Mouse (Mus musculus) limb, embryonic 15.5 days (tissue): ENCODE results near the gene Serf2. TPM values are rescaled to one million over a fixed set of nuclear protein-coding genes. Genes with fewer than 3 reads are reported as not detected.

Source experiments
- ATAC-seq: fragments of 200-750 bp; cut with Nextera tagmentation; 2 replicates; pipeline ENCODE4 v1.8.0; 2017; ENCODE audit warnings: low read depth, moderate TSS enrichment; ENCODE audit not compliant: insufficient number of reproducible peaks, low FRiP score, low TSS enrichment
- H3K27ac ChIP-seq: fragments of 300-500 bp; sonication (generic); 2 replicates; pipeline ENCODE4 v1.5.1; 2015; ENCODE audit warnings: moderate library complexity, mild to moderate bottlenecking, inconsistent platforms
- H3K27me3 ChIP-seq: fragments of 300-500 bp; sonication (generic); 2 replicates; pipeline ENCODE4 v1.6.1; 2015; ENCODE audit warnings: inconsistent platforms
- H3K36me3 ChIP-seq: fragments of 300-500 bp; sonication (generic); 2 replicates; pipeline ENCODE4 v1.6.1; 2015; ENCODE audit warnings: inconsistent platforms
- H3K4me1 ChIP-seq: fragments of 300-500 bp; sonication (generic); 2 replicates; pipeline ENCODE4 v1.6.1; 2015; ENCODE audit warnings: inconsistent platforms
- H3K4me2 ChIP-seq: fragments of 300-500 bp; sonication (generic); 2 replicates; pipeline ENCODE4 v1.6.1; 2015; ENCODE audit warnings: mild to moderate bottlenecking, inconsistent platforms
- H3K4me3 ChIP-seq: fragments of 300-500 bp; sonication (generic); 2 replicates; pipeline ENCODE4 v1.5.1; 2015; ENCODE audit warnings: mild to moderate bottlenecking, inconsistent platforms
- H3K9ac ChIP-seq: fragments of 300-500 bp; sonication (generic); 2 replicates; pipeline ENCODE4 v1.6.1; 2015; ENCODE audit warnings: inconsistent platforms
- H3K9me3 ChIP-seq: fragments of 300-500 bp; sonication (generic); 2 replicates; pipeline ENCODE4 v1.6.1; 2016; ENCODE audit warnings: inconsistent platforms
- WGBS: fragments of 180-500 bp; shearing (Covaris S2); methylation state at CpG from one replicate; pipeline ENCODE4 v1.1.7; 2015; 5-methylcytosine and 5-hydroxymethylcytosine counted together
- polyA plus RNA-seq: library from polyadenylated mRNA; unstranded; fragments of >200 nt; fragmentation: Nextera tagmentation; extraction: Ambion mirVana; gene quantifications from 2 replicates; pipeline ENCODE4 v1.2.1, GENCODE M21; 2015

Serf2 gene
- polyA plus RNA-seq = 552 and 557 TPM in 2 replicates

- peak within 1 kb of the TSS; percentile 99 for H3K4me3 ChIP-seq
- peak; percentile 98 for ATAC-seq
- H3K27ac ChIP-seq = peak within 1 kb of the TSS; percentile 98
- no peaks in the 10 kb centered on the region for H3K9me3 ChIP-seq
- H3K9ac ChIP-seq = peak within 1 kb of the TSS; percentile 100
- peak within 1 kb of the TSS; percentile 72 for H3K4me2 ChIP-seq
- under 1% methylated on average over 67 of the region's 74 CpGs for WGBS
- peaks cover 20% of the 10 kb centered on the region for H3K36me3 ChIP-seq
- peaks cover 20% of the 10 kb centered on the region for H3K4me1 ChIP-seq
- no peaks in the 10 kb centered on the region for H3K27me3 ChIP-seq
These were observed at the start of gene Serf2 for GRCm38 (mm10) chr2:121448739-121449535. Gene Serf2, plus strand, starts transcription at chr2:121449195.

- Histone ChIP-seq H3K36me3 (no peaks in the 10 kb centered on the region), H3K4me1 (no peaks in the 10 kb centered on the region), H3K27ac (no peak overlapping the region), H3K4me3 (no peak overlapping the region), H3K9me3 (0 out of 2 replicates have a peak, but pooled peaks cover under 1% of the 10 kb centered on the region), H3K27me3 (no peaks in the 10 kb centered on the region), H3K4me2 (no peak overlapping the region), H3K9ac (no peak overlapping the region)
- no peak for ATAC-seq
These were observed 45.7 kb upstream of the Serf2 start for GRCm38 (mm10) chr2:121403296-121403695.

- H3K36me3 ChIP-seq = no peaks in the 10 kb centered on the region
- WGBS = 32% methylated on average over 4 of the region's 4 CpGs
These were observed 40.8 kb upstream of the Serf2 start for GRCm38 (mm10) chr2:121408160-121408559.

GRCm38 (mm10) chr2:121412843-121413386 lies 36.1 kb upstream of the Serf2 start:
- Histone ChIP-seq H3K36me3 (peaks cover 17% of the 10 kb centered on the region), H3K27me3 (no peaks in the 10 kb centered on the region), H3K9ac (peak overlapping the region; percentile 48), H3K9me3 (0 out of 2 replicates have a peak, but pooled peaks cover 2% of the 10 kb centered on the region), H3K27ac (peak overlapping the region; percentile 98), H3K4me2 (peak overlapping the region; percentile 56), H3K4me1 (peaks cover 27% of the 10 kb centered on the region), H3K4me3 (peak overlapping the region; percentile 99)
- WGBS = 15% methylated on average over 4 of the region's 4 CpGs
- no peak for ATAC-seq

More at GRCm38 (mm10) chr2:121408160-121408559, 40.8 kb upstream of the Serf2 start:
- Histone ChIP-seq H3K4me3 (no peak overlapping the region), H3K27me3 (no peaks in the 10 kb centered on the region), H3K27ac (no peak overlapping the region), H3K9me3 (0 out of 2 replicates have a peak, but pooled peaks cover 2% of the 10 kb centered on the region), H3K4me1 (peaks cover 4% of the 10 kb centered on the region; the same call in 1 of the 2 replicates), H3K4me2 (no peak overlapping the region), H3K9ac (no peak overlapping the region)
- no peak for ATAC-seq

GRCm38 (mm10) chr2:121413387-121414042 lies 35.5 kb upstream of the Serf2 start, which contains the start of the genes Pdia3 and Catsper2:
Gene Pdia3, plus strand, starts transcription at chr2:121413775.
Gene Catsper2, minus strand, starts transcription at chr2:121413792.
- Histone ChIP-seq H3K4me2 (peak within 1 kb of the TSS; percentile 56), H3K9me3 (no peaks in the 10 kb centered on the region), H3K27ac (peak within 1 kb of the TSS; percentile 98), H3K4me3 (peak within 1 kb of the TSS; percentile 99), H3K9ac (peak within 1 kb of the TSS; percentile 99), H3K27me3 (no peaks in the 10 kb centered on the region), H3K4me1 (peaks cover 27% of the 10 kb centered on the region), H3K36me3 (peaks cover 22% of the 10 kb centered on the region)
- ATAC-seq = peak; percentile 98
- under 1% methylated on average over 64 of the region's 68 CpGs for WGBS

- Histone ChIP-seq H3K27ac (peak overlapping the region; percentile 98), H3K4me1 (peaks cover 27% of the 10 kb centered on the region), H3K27me3 (no peaks in the 10 kb centered on the region), H3K4me3 (peak overlapping the region; percentile 99), H3K4me2 (peak overlapping the region; percentile 56), H3K9me3 (no peaks in the 10 kb centered on the region), H3K9ac (peak overlapping the region; percentile 99), H3K36me3 (peaks cover 29% of the 10 kb centered on the region)
- ATAC-seq = peak; percentile 57
- WGBS = under 1% methylated on average over 32 of the region's 32 CpGs
These were observed 34.8 kb upstream of the Serf2 start for GRCm38 (mm10) chr2:121414139-121414685.

- Histone ChIP-seq H3K9me3 (no peaks in the 10 kb centered on the region), H3K9ac (peak overlapping the region; percentile 35; the same call in 1 of the 2 replicates), H3K27ac (no peak overlapping the region), H3K4me3 (peak overlapping the region; percentile 99), H3K36me3 (peaks cover 29% of the 10 kb centered on the region), H3K27me3 (no peaks in the 10 kb centered on the region), H3K4me2 (peak overlapping the region; percentile 56), H3K4me1 (peaks cover 27% of the 10 kb centered on the region)
- ATAC-seq = no peak
- WGBS = 60% methylated on average over 3 of the region's 3 CpGs
These were observed 33.9 kb upstream of the Serf2 start for GRCm38 (mm10) chr2:121415103-121415502.

- Histone ChIP-seq H3K9me3 (no peaks in the 10 kb centered on the region), H3K9ac (no peak overlapping the region), H3K27ac (no peak overlapping the region), H3K27me3 (no peaks in the 10 kb centered on the region), H3K4me2 (peak overlapping the region; percentile 56), H3K4me1 (peaks cover 27% of the 10 kb centered on the region), H3K36me3 (peaks cover 29% of the 10 kb centered on the region), H3K4me3 (peak overlapping the region; percentile 99)
- WGBS = 59% methylated on average over 3 of the region's 3 CpGs
- no peak for ATAC-seq
These were observed 33.4 kb upstream of the Serf2 start for GRCm38 (mm10) chr2:121415591-121415990.

- Histone ChIP-seq H3K36me3 (peaks cover 29% of the 10 kb centered on the region), H3K4me1 (peaks cover 27% of the 10 kb centered on the region), H3K4me3 (no peak overlapping the region), H3K9me3 (no peaks in the 10 kb centered on the region), H3K27me3 (no peaks in the 10 kb centered on the region), H3K4me2 (0 out of 2 replicates have a peak overlapping the region, but pooled peaks have one; percentile 56), H3K9ac (no peak overlapping the region), H3K27ac (no peak overlapping the region)
- ATAC-seq = no peak
- WGBS = 89% methylated on average over 6 of the region's 6 CpGs
These were observed 32.6 kb upstream of the Serf2 start for GRCm38 (mm10) chr2:121416356-121416755.

- WGBS = 83% methylated on average over 3 of the region's 3 CpGs
- Histone ChIP-seq H3K27ac (no peak overlapping the region), H3K27me3 (no peaks in the 10 kb centered on the region), H3K4me1 (peaks cover 23% of the 10 kb centered on the region), H3K9me3 (no peaks in the 10 kb centered on the region), H3K36me3 (peaks cover 43% of the 10 kb centered on the region), H3K9ac (no peak overlapping the region), H3K4me3 (no peak overlapping the region), H3K4me2 (no peak overlapping the region)
- ATAC-seq = no peak
These were observed 30.5 kb upstream of the Serf2 start for GRCm38 (mm10) chr2:121418476-121418875.

GRCm38 (mm10) chr2:121423166-121423565 lies 25.8 kb upstream of the Serf2 start:
- H3K27ac ChIP-seq = no peak overlapping the region
- H3K4me1 ChIP-seq = no peaks in the 10 kb centered on the region
- H3K9me3 ChIP-seq = no peaks in the 10 kb centered on the region
- peaks cover 58% of the 10 kb centered on the region for H3K36me3 ChIP-seq
- no peak overlapping the region for H3K4me2 ChIP-seq
- ATAC-seq = no peak
- WGBS = 91% methylated on average over 2 of the region's 2 CpGs
- H3K4me3 ChIP-seq = no peak overlapping the region
- no peaks in the 10 kb centered on the region for H3K27me3 ChIP-seq
- no peak overlapping the region for H3K9ac ChIP-seq
